Mouse (Mus musculus): Measurements from ENCODE around the gene Nlrp4f. TPM values are rescaled to one million over a fixed set of nuclear protein-coding genes. Genes with fewer than 3 reads are reported as not detected.
A peak's percentile ranks its signal among the peaks of the same experiment; 100 is the strongest.

Gene Nlrp4f
- total RNA-seq (2021) = not detected

DNA sequence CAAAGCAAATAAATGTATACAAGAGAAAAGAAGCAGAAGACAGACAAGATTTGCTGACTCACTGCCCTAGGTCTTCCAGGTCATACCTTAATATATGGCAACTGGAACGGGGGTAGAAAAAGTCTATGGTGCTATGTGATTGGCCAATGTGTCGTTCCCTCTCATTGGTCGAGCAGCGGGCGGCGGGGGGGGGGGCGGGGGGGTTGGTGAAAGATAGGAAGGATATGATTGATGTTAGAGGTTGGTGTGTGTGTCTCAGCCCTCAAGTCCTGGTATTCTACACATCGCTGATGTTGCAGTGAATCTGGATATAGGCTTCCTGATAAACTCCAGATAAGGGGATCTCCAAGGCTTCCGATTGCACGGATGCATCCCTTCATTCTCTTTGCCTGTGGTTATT lies at the start of gene Nlrp4f:
TSS of gene Nlrp4f (minus strand) at position 101 of the 400 bp plus-strand sequence.
- DNase-seq = no peak

DNA sequence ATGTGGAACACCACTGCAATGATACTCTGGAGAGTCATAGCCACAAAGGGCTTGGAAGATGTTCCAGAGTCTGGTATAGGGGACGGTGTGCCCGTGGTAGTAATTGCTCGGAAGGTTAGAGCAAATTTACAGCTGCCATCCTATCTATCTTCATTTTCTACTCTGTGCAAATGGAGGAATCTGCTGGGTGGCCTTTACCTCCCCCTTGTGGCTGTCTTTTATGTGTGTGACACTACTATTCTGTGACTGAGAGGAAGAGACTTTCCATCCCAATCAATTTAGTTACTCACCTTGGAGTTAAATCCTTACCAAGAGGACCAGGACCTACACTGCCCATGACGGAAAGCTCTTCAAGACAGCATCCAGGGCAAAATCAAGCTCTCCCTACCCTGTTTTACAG lies 37.5 kb upstream of the Nlrp4f start:
- no peak for DNase-seq

- DNase-seq = no peak
These were observed 36.6 kb upstream of the Nlrp4f start for GRCm38 (mm10) chr13:65242319-65242787.

GRCm38 (mm10) chr13:65241627-65242318 lies 36.0 kb upstream of the Nlrp4f start:
- no peak for DNase-seq

GRCm38 (mm10) chr13:65241099-65241626 lies 35.4 kb upstream of the Nlrp4f start:
- peak; percentile 96 for DNase-seq

DNA sequence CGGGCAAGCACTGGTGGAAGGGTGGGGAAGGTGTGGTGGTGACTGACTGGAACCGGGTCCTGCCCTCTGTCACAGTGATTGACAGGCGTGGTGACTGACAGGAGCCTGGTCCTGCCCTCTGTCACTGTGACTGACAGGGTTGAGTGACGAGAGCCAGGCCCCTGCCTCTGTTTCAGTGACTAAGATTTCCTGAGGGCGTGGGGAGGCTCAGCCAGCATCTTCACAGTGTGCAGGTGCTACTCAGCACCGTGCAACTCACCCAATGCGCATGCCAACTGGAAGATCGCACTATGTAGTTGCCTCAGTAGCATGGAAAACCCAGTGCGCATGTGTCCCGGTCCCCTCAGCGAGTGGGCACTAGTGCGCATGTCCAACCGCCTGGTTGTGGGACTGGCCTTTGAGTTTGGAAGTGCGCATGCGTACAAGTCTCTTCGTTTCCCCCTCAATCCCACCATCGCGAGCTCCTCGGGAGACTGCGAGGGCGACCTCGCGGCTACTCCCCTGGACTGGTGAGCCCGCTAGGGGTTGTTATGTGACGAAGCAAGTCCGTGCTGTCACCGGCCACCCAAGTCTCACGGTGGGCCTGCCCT lies 34.8 kb upstream of the Nlrp4f start:
- DNase-seq = peak; percentile 97

GRCm38 (mm10) chr13:65237211-65237610 lies 31.4 kb upstream of the Nlrp4f start:
- DNase-seq = no peak

- no peak for DNase-seq
These were observed 20.9 kb upstream of the Nlrp4f start for GRCm38 (mm10) chr13:65226657-65227056.

DNA sequence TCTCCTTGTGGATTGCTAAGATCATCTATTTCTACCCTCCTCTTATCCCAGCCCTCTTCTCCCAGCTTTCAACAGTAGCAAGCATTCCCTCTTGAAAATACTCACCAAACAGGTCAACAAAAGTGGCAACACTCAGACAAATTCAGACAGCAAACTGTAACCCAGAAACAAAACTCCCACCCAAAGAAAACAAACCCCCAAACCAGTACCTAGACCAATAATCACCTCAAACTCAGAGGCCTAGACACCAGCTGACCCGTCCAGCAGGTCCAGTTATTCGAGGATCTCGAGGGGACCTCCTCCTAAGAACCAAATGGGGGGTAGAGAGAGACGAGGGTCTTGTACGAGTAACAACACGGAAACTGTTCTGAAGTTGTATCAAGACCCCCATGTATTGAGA lies 20.2 kb upstream of the Nlrp4f start:
- no peak for DNase-seq

DNA sequence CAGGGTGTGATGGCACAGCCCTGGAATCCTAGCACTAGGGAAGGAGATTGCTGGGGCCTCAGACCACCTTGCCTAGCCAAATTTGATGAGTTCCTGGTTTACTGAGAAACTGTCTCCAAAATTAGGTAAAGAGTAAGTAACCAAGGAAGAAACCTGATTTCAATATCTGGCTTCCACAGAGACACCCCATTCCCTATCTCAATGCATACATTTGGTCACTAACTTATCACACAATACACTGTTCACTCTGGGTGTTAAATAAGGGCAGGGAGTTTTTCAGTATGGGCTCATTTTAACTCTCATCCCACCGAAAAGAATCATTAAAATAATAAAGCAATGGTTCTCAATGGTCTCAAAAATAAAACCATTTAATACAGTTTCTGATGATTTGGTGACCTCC lies 5.1 kb downstream of the Nlrp4f start:
- DNase-seq = no peak

DNA sequence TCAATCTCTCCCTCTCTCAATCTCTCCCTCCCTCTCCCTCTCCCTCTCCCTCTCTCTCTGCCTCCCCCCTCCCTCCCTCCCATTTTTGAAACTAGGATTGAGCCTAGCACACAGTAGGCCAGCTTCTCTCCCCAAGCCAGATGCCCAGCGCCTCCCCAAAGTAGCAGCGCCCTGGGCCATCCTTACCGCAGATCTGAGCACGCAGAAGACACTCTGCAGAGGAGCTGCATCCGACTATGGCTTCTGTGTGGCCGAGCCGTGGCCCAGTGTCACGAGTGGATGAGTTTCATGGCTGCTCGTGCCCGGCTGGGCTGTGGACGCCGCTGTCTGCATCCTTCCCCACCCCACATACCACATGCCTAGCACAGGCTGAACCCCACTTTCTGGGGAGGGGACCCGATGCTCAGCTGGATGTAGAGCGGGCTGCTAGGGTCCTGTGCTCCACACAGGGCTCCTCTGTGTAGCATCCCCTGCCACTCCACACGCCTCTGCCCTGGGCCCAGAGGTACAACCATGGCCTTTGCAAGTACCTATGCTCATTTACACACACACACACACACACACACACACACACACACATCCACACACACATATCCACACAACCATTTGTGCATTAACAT lies 29.2 kb downstream of the Nlrp4f start:
- DNase-seq = no peak

- peak; percentile 29 for DNase-seq
These were observed 29.9 kb downstream of the Nlrp4f start for GRCm38 (mm10) chr13:65175734-65176471.

- DNase-seq = no peak
These were observed 31.7 kb downstream of the Nlrp4f start for GRCm38 (mm10) chr13:65174102-65174501.

GRCm38 (mm10) chr13:65149940-65150339 lies 55.8 kb downstream of the Nlrp4f start, which contains the start of gene Olfr466:
TSS of gene Olfr466 (plus strand) at chr13:65150240.
- no peak for DNase-seq

- no peak for DNase-seq
These were observed 68.0 kb downstream of the Nlrp4f start, which contains the start of gene Olfr465-ps1 for GRCm38 (mm10) chr13:65137789-65138188. TSS of gene Olfr465-ps1 (plus strand) at chr13:65138089.

Other genes starting within 250 kb of the Nlrp4f start
- not detected for gene Spata31d1c, start 172.9 kb downstream of the Nlrp4f start, total RNA-seq (2021)
- not detected for gene Prss47, start 153.2 kb downstream of the Nlrp4f start, total RNA-seq (2021)
- 10 to 100 TPM; 26.0 to 28.5 TPM for gene Mfsd14b, start 93.0 kb downstream of the Nlrp4f start, total RNA-seq (2021)
- gene Olfr465-ps1, start 67.9 kb downstream of the Nlrp4f start, total RNA-seq (2021) = not detected
- gene Olfr466, start 55.7 kb downstream of the Nlrp4f start, total RNA-seq (2021) = not detected
- not detected for gene Gm10775, start 53.6 kb upstream of the Nlrp4f start, total RNA-seq (2021)
- 10 to 100 TPM; 30.5 to 32.9 TPM for gene Zfp369, start 72.8 kb upstream of the Nlrp4f start, total RNA-seq (2021)

All from heart, postnatal 4 days (tissue).